Mouse (Mus musculus) testis, adult 10 weeks (tissue): ENCODE data around the gene Fxyd2. TPM values are rescaled to one million over a fixed set of nuclear protein-coding genes. Genes with fewer than 3 reads are reported as not detected.

Experiments used
- polyA plus RNA-seq: library from polyadenylated mRNA; stranded (reverse); fragments of 350-450 nt; fragmentation: Illumina TruSeq; extraction: RNeasy Lipid Tissue Mini Kit (QIAGEN cat#74804); gene quantifications from one replicate; pipeline ENCODE4 v1.2.3, GENCODE M21; 2014; ENCODE audit warnings: low read depth, low replicate concordance

Fxyd2 gene
- polyA plus RNA-seq = 3.0 TPM

GRCm38 (mm10) chr9:45399434-45399833 lies at the start of gene Fxyd2:
Fxyd2 (plus strand) TSS chr9:45399669.

GRCm38 (mm10) chr9:45370117-45370561 lies 29.3 kb upstream of the Fxyd2 start, which contains the start of gene Fxyd6:
Fxyd6 (plus strand) TSS chr9:45370185.

GRCm38 (mm10) chr9:45426456-45426855 lies 27.0 kb downstream of the Fxyd2 start, which contains the start of gene Dscaml1:
Dscaml1 (plus strand) TSS chr9:45426628.

Other genes with a start within 250 kb of the Fxyd2 start
- 0.11 TPM for gene BC049352, start 217.7 kb upstream of the Fxyd2 start, polyA plus RNA-seq
- gene Tmprss4, start 195.6 kb upstream of the Fxyd2 start, polyA plus RNA-seq = not detected
- 0.36 TPM for gene Il10ra, start 130.5 kb upstream of the Fxyd2 start, polyA plus RNA-seq
- 0.27 TPM for gene Tmprss13, start 80.6 kb upstream of the Fxyd2 start, polyA plus RNA-seq
- 5.7 TPM for gene Fxyd6, start 29.5 kb upstream of the Fxyd2 start, polyA plus RNA-seq
- gene Dscaml1, start 27.0 kb downstream of the Fxyd2 start, polyA plus RNA-seq = 4.9 TPM